Mouse (Mus musculus) gastrocnemius, postnatal 25 days (tissue): ENCODE data around the gene Gm20852. TPM values are rescaled to one million over a fixed set of nuclear protein-coding genes. Genes with fewer than 3 reads are reported as not detected.
"Not testable (repeated sequence)": the region's sequence is repeated elsewhere in the genome, so short reads cannot be mapped to it uniquely, and the experiment has no call there.

Source experiments
- DNase-seq: peaks from one replicate; pipeline ENCODE4 v3.0.0; 2022
- long read RNA-seq, 2 experiments: library from polyadenylated mRNA; stranded (forward); transcript quantifications; one replicate each; pipeline ENCODE4 v2.0.0; 2021
- total RNA-seq, 2 experiments: library from RNA; stranded (reverse); gene quantifications; 1 replicate in 1 of 2; 2 replicates in 1 of 2; pipeline ENCODE4 v1.2.3; 2021

Gm20852 gene
- not detected for total RNA-seq
- long read RNA-seq, experiment 1, result 0 reads
- long read RNA-seq, experiment 2, result 0 reads

DNA sequence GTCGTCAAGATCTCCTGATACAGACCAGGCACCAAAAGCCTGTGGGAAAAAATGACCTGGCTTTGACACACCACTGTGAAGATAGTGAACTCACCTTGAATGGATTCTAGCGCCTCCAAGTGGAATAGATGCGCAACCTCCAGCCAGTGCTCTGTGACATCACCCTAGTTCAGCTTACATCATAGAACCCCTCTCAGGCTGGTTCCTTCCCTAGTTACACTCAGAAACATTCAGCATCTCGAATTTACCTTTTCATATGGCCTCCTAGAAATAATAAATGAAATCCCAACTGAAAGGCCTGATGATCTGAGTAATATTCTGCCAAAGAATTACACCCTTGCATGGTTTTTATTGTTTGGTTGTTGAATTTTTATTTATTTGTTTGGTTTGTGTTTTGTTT is at the start of gene Gm20852:
Gene Gm20852, minus strand, starts transcription at position 101 of the 400 bp plus-strand sequence.
- not testable (repeated sequence) for DNase-seq
